Mouse (Mus musculus): ENCODE data around the gene Efl1. TPM values are rescaled to one million over a fixed set of nuclear protein-coding genes. Genes with fewer than 3 reads are reported as not detected.
A peak's percentile ranks its signal among the peaks of the same experiment; 100 is the strongest.

Efl1 gene
- polyA plus RNA-seq, 1 experiment from 2014 or later = 19.2 TPM

DNA sequence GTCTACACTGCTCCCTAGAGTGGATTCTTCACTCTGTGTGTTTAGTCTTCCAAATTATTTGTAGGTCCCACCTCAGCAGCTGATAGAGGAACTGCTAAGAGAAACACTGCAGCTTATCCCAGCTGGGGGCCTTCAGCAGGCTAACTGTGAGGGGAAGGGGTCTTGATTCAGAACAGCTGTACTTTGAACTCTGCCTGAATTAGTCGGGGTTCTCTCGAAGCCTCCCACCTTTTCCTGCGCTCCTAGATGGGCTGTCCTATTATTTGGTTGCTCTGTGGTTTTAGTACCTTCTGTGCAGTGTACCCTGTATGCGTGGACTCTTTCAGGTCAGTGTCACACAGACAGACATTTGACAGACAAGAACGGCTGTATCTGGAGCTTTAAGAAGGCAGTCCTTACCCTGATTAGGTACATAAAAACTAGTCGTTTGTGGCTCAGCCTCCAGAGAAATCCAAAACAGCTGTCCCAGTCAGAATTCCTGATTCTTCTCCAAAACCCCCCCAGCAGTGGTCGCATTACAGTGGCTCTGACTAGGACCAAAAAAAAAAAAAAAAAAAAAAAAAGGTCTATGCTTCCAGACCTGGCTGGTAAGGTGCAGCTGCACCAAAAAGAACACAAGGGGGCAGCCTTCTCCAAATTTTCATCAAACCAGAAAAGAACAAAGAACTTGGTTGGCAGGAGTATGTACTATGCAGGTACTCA is 66.9 kb downstream of the Efl1 start:
- ATAC-seq = peak; percentile 93
- WGBS = 41% methylated on average over 7 of the region's 7 CpGs
- H3K9me3 ChIP-seq (ENCODE audit: control insufficient read depth, low read length) = no peaks in the 10 kb centered on the region
- H3K36me3 ChIP-seq (ENCODE audit: control insufficient read depth, insufficient read depth) = no peaks in the 10 kb centered on the region
- peaks cover 16% of the 10 kb centered on the region for H3K4me1 ChIP-seq (replicated peaks; ENCODE audit: control insufficient read depth, insufficient read depth, low read length)
- H3K4me3 ChIP-seq (replicated peaks; ENCODE audit: low read length) = no peak overlapping the region
- H3K4me2 ChIP-seq (ENCODE audit: low read length) = no peak overlapping the region
- H3K9ac ChIP-seq (replicated peaks; ENCODE audit: low read depth, low read length) = peak overlapping the region; percentile 31; the same call in 1 of the 2 replicates
- no peaks in the 10 kb centered on the region for H3K27me3 ChIP-seq (replicated peaks; ENCODE audit: control insufficient read depth, insufficient read depth, low read length)
- peak overlapping the region; percentile 20 for H3K27ac ChIP-seq (ENCODE audit: low read length)

DNA sequence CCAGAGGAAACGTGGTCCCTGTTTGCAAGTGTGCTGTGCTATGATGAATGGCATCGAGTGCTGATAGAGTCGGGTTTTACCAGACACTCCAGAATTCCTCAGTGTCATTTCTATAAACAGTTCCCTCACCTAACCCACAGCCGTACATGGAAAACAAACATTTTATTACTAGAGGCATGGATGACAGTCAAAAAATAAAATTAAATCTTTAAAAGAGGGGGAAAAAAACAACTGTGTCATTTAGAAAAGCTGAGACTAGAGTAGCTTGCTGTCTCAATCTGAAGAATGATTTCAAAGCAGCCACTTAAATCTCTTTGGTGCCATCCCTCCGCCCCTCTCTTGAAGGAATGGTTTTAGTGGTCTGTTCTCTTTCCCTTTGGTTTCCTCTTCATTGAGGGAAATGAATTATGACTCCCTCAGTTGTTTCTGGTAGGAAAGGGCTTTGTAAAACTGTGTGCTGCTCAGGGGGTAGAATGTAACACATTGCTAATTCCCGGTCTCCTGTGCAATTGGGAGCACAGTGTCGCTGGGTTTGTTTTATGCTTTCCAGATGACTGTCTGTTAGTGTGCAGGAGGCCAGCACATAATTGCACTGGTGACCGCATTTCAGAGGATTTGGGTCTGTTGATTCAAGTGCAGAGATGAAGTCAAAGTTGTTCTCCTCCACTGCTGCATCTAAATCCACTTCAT is 67.6 kb downstream of the Efl1 start:
- Histone ChIP-seq H3K36me3 (ENCODE audit: control insufficient read depth, insufficient read depth) (no peaks in the 10 kb centered on the region), H3K27ac (ENCODE audit: low read length) (peak overlapping the region; percentile 20), H3K9me3 (ENCODE audit: control insufficient read depth, low read length) (no peaks in the 10 kb centered on the region), H3K27me3 (replicated peaks; ENCODE audit: control insufficient read depth, insufficient read depth, low read length) (no peaks in the 10 kb centered on the region), H3K4me3 (replicated peaks; ENCODE audit: low read length) (no peak overlapping the region), H3K4me2 (ENCODE audit: low read length) (no peak overlapping the region), H3K4me1 (replicated peaks; ENCODE audit: control insufficient read depth, insufficient read depth, low read length) (peaks cover 16% of the 10 kb centered on the region), H3K9ac (replicated peaks; ENCODE audit: low read depth, low read length) (peak overlapping the region; percentile 31)
- peak; percentile 10 for ATAC-seq
- WGBS = 46% methylated on average over 8 of the region's 8 CpGs

DNA sequence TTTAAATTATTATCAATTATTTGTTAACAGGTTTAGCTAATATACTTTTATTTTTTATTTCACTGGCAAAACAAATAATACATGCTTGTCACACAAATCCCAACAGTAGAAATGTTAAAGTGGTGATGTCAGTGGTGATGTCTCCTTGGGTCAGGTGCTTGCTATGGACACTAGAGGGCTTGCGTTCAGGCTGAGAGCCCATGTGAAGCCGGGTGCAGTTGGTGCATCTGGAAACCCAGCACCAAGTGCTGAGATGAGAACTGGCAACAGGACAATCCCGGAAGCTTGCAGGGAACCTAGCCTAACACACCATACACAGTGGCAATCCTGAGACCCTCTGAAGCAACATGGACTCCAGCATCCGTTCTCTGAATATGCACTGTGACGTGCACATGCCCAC is 70.9 kb downstream of the Efl1 start:
- 0 out of 2 replicates have a peak, but pooled peaks have one; percentile 32 for ATAC-seq

DNA sequence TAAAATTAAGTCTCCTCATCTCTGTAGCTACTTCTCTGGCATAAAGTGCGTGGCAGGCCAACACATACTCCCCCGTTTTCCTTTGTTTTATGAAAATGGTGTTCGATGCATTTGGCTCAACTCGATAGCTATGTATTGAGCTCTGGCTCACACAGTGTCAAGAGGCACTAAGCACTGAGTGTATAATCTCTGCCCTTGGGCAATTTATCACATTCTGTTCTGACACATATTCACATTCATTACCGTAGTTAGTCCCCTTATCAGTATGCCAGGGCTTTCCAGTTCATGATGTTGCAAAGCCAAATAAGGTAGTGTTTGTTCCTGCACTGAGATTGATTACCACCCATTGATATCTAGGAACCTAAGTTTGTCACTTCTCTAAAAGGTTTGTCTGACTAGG is 71.3 kb downstream of the Efl1 start:
- Histone ChIP-seq H3K4me1 (replicated peaks; ENCODE audit: control insufficient read depth, insufficient read depth, low read length) (peaks cover 16% of the 10 kb centered on the region), H3K4me3 (replicated peaks; ENCODE audit: low read length) (no peak overlapping the region), H3K9me3 (ENCODE audit: control insufficient read depth, low read length) (no peaks in the 10 kb centered on the region), H3K36me3 (ENCODE audit: control insufficient read depth, insufficient read depth) (0 out of 2 replicates have a peak, but pooled peaks cover 3% of the 10 kb centered on the region), H3K27ac (ENCODE audit: low read length) (no peak overlapping the region; the same call in 1 of the 2 replicates), H3K9ac (replicated peaks; ENCODE audit: low read depth, low read length) (no peak overlapping the region), H3K4me2 (ENCODE audit: low read length) (no peak overlapping the region), H3K27me3 (replicated peaks; ENCODE audit: control insufficient read depth, insufficient read depth, low read length) (no peaks in the 10 kb centered on the region)
- ATAC-seq = no peak
- WGBS = 44% methylated on average over 5 of the region's 5 CpGs

More for the DNA sequence above, 70.9 kb downstream of the Efl1 start:
- no peak overlapping the region for H3K4me3 ChIP-seq (replicated peaks; ENCODE audit: low read length)
- H3K4me2 ChIP-seq (ENCODE audit: low read length) = no peak overlapping the region
- H3K9me3 ChIP-seq (ENCODE audit: control insufficient read depth, low read length) = no peaks in the 10 kb centered on the region
- no peak overlapping the region for H3K27ac ChIP-seq (ENCODE audit: low read length)
- H3K27me3 ChIP-seq (replicated peaks; ENCODE audit: control insufficient read depth, insufficient read depth, low read length) = no peaks in the 10 kb centered on the region
- 0 out of 2 replicates have a peak, but pooled peaks cover 3% of the 10 kb centered on the region for H3K36me3 ChIP-seq (ENCODE audit: control insufficient read depth, insufficient read depth)
- WGBS = 59% methylated on average over 5 of the region's 5 CpGs
- H3K4me1 ChIP-seq (replicated peaks; ENCODE audit: control insufficient read depth, insufficient read depth, low read length) = peaks cover 16% of the 10 kb centered on the region
- H3K9ac ChIP-seq (replicated peaks; ENCODE audit: low read depth, low read length) = no peak overlapping the region

DNA sequence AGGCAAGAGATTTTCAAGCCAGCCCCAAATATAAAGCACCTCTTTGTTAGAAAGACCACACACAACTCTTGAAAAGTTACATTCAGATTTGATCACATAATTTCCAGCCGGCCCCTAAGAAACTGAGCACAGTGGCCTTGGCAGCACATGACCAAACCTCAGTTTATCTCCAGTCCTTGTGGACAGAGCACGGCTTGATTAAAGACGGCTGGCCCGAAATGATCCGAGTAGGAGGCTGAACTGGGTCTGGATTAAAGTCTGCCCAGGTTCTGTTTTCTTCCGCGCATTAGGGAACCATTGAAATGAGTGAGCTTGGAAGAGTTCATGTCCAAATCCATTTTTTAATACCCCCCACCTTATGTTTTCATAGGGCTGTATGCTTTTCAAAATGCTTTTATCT is 72.1 kb downstream of the Efl1 start:
- Histone ChIP-seq H3K9me3 (ENCODE audit: control insufficient read depth, low read length) (no peaks in the 10 kb centered on the region), H3K27me3 (replicated peaks; ENCODE audit: control insufficient read depth, insufficient read depth, low read length) (no peaks in the 10 kb centered on the region), H3K9ac (replicated peaks; ENCODE audit: low read depth, low read length) (no peak overlapping the region), H3K4me2 (ENCODE audit: low read length) (no peak overlapping the region), H3K27ac (ENCODE audit: low read length) (no peak overlapping the region), H3K4me1 (replicated peaks; ENCODE audit: control insufficient read depth, insufficient read depth, low read length) (peaks cover 13% of the 10 kb centered on the region), H3K4me3 (replicated peaks; ENCODE audit: low read length) (no peak overlapping the region), H3K36me3 (ENCODE audit: control insufficient read depth, insufficient read depth) (0 out of 2 replicates have a peak, but pooled peaks cover 3% of the 10 kb centered on the region)
- 74% methylated on average over 7 of the region's 7 CpGs for whole genome bisulfite sequencing
- ATAC-seq = no peak

DNA sequence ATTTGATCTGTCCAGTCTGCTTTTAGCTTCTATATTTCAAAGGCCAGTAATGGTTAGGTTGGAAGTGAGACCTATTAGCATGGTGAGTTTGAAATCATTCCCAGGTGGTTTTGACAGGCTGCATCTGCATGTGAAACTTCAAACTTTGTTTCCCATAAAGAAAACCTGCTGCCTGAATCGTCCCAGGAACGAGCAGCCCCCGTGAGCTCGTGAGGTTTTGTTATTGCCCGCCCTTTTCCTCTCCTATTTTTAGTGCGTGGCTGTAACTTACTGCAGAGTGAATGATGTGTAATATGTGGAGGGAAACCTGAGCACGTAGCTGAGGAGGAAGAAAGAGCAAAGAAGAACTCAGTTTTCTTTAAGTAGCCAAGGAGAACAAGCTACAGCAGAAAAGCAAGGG is 72.5 kb downstream of the Efl1 start:
- Histone ChIP-seq H3K27me3 (replicated peaks; ENCODE audit: control insufficient read depth, insufficient read depth, low read length) (no peaks in the 10 kb centered on the region), H3K4me2 (ENCODE audit: low read length) (no peak overlapping the region), H3K27ac (ENCODE audit: low read length) (no peak overlapping the region), H3K9me3 (ENCODE audit: control insufficient read depth, low read length) (no peaks in the 10 kb centered on the region), H3K4me3 (replicated peaks; ENCODE audit: low read length) (no peak overlapping the region), H3K9ac (replicated peaks; ENCODE audit: low read depth, low read length) (no peak overlapping the region), H3K4me1 (replicated peaks; ENCODE audit: control insufficient read depth, insufficient read depth, low read length) (peaks cover 9% of the 10 kb centered on the region), H3K36me3 (ENCODE audit: control insufficient read depth, insufficient read depth) (0 out of 2 replicates have a peak, but pooled peaks cover 3% of the 10 kb centered on the region)
- 66% methylated on average over 7 of the region's 7 CpGs for WGBS
- no peak for ATAC-seq

DNA sequence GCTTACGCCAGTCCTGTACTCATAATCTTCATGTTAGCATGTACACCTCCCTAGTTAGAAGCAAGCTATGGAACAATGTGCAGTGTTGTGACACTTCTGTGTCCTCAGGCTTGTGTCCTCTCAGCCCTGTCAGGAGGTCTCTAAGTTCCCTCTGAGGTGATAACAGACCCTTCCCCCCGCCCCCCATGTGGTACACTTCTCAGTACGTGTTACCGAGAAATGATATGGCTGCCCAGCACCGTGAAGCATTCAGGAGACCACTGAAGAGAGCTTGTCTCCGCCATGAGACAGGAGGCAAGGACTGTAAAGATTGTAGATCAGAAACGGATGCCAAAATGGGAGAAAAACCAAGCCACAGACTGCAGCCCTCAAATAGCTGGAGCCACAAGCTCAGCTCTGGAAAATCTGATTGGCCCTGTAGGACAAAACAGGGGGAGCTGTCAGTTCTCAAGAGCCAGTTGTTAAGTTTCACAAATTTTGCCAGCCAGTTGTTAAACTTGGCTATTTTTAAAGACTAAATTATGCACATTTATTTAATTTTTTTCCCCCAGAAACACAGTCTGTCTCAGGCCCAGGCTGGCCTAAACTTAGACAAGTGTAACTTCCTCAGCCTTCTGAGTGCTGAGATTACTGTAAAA is 74.2 kb downstream of the Efl1 start:
- Histone ChIP-seq H3K9me3 (ENCODE audit: control insufficient read depth, low read length) (no peaks in the 10 kb centered on the region), H3K9ac (replicated peaks; ENCODE audit: low read depth, low read length) (no peak overlapping the region), H3K4me1 (replicated peaks; ENCODE audit: control insufficient read depth, insufficient read depth, low read length) (peaks cover 5% of the 10 kb centered on the region), H3K4me2 (ENCODE audit: low read length) (no peak overlapping the region), H3K27me3 (replicated peaks; ENCODE audit: control insufficient read depth, insufficient read depth, low read length) (no peaks in the 10 kb centered on the region), H3K36me3 (ENCODE audit: control insufficient read depth, insufficient read depth) (0 out of 2 replicates have a peak, but pooled peaks cover 3% of the 10 kb centered on the region), H3K27ac (ENCODE audit: low read length) (no peak overlapping the region), H3K4me3 (replicated peaks; ENCODE audit: low read length) (no peak overlapping the region)
- 90% methylated on average over 7 of the region's 7 CpGs for WGBS
- no peak for ATAC-seq

DNA sequence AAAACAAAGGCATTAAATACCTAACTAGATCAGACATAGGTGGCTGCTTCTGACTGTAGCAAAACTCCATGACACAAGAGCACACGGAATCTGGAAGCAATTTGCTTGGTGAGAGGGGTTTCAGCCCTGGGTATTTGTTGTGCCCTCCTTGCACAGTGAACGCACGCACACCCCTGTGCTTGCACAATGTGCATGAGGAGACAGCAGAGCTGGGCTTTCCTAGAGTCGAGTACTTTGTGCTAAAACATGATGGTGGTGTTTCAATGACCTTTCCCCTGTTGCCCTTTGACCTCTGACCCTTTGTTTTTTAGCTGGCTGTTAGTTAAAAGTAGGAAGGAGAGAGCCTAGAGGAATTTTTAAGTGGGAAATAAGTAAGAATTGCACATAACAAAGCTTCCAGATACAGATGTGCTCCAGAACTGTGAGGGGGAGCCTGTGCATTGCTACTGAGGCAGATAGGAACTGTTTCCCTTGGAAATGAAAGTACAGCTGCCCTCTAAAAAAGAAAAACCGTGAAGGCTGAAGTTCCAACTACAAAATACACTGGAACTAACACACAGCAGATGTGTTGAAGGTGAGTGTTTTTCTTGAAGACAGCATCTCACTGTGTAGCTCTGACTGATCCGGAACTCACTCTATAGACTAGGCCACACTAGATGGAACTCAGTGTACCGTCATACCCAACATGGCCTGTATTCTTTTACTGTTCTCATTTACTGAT is 74.9 kb downstream of the Efl1 start:
- H3K36me3 ChIP-seq (ENCODE audit: control insufficient read depth, insufficient read depth) = 0 out of 2 replicates have a peak, but pooled peaks cover 3% of the 10 kb centered on the region
- no peak for ATAC-seq
- no peak overlapping the region for H3K4me3 ChIP-seq (replicated peaks; ENCODE audit: low read length)
- H3K4me1 ChIP-seq (replicated peaks; ENCODE audit: control insufficient read depth, insufficient read depth, low read length) = peaks cover 5% of the 10 kb centered on the region
- H3K4me2 ChIP-seq (ENCODE audit: low read length) = no peak overlapping the region
- H3K27me3 ChIP-seq (replicated peaks; ENCODE audit: control insufficient read depth, insufficient read depth, low read length) = no peaks in the 10 kb centered on the region
- no peak overlapping the region for H3K9ac ChIP-seq (replicated peaks; ENCODE audit: low read depth, low read length)
- no peaks in the 10 kb centered on the region for H3K9me3 ChIP-seq (ENCODE audit: control insufficient read depth, low read length)
- WGBS = 75% methylated on average over 7 of the region's 7 CpGs
- no peak overlapping the region for H3K27ac ChIP-seq (ENCODE audit: low read length)

DNA sequence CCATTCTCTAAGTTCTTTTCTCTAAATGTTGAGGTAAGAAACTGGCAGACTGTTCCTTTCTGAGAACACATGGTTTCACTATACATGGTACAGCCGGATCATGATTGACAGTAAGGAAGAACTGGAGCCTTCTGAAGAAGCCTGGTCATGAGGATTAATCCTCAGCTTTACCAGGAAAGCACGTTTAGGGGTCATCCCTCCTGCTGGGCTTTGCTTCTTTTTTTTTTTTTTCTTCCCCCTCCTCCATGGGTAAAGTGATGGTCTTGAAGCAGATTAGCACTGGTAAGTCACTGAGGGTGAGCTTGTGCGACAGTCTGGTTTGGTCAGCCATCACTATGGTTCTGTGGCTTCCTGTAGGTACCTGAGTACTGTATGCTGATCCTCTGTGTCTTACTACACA is 76.1 kb downstream of the Efl1 start:
- Histone ChIP-seq H3K4me1 (replicated peaks; ENCODE audit: control insufficient read depth, insufficient read depth, low read length) (peaks cover 4% of the 10 kb centered on the region), H3K4me2 (ENCODE audit: low read length) (no peak overlapping the region), H3K27me3 (replicated peaks; ENCODE audit: control insufficient read depth, insufficient read depth, low read length) (no peaks in the 10 kb centered on the region), H3K27ac (ENCODE audit: low read length) (no peak overlapping the region), H3K36me3 (ENCODE audit: control insufficient read depth, insufficient read depth) (0 out of 2 replicates have a peak, but pooled peaks cover 3% of the 10 kb centered on the region), H3K9ac (replicated peaks; ENCODE audit: low read depth, low read length) (no peak overlapping the region), H3K4me3 (replicated peaks; ENCODE audit: low read length) (no peak overlapping the region), H3K9me3 (ENCODE audit: control insufficient read depth, low read length) (no peaks in the 10 kb centered on the region)
- no peak for ATAC-seq
- WGBS = 40% methylated on average over 3 of the region's 3 CpGs
